ENCODE assay signal across 20 mouse cellular contexts in genomic region chr6:95535191-95535590, GRCm38 (mm10).
"Had no signal": no experiment of that assay in that cellular context is flagged by ENCODE, and none has a peak within 500 bp of the region (broad histone marks: within the 10 kb centered on the region; RNA-seq: fewer than 3 reads in every experiment).

No protein-coding gene starts in this region.

- H3K9me3 ChIP-seq: liver, embryonic 13.5 days; liver, embryonic 15.5 days; megakaryocyte, embryonic 14.5 days; midbrain, embryonic 13.5 days; midbrain, embryonic 15.5 days; neural tube, embryonic 13.5 days; neural tube, embryonic 15.5 days had no signal

- H3K4me3 ChIP-seq: liver, embryonic 13.5 days; liver, embryonic 15.5 days; megakaryocyte, embryonic 14.5 days; midbrain, embryonic 13.5 days; midbrain, embryonic 15.5 days; myocyte; neural tube, embryonic 13.5 days; neural tube, embryonic 15.5 days had no signal

- H3K9ac ChIP-seq: liver, embryonic 13.5 days; liver, embryonic 15.5 days; liver, postnatal 0 days; midbrain, embryonic 13.5 days; midbrain, embryonic 15.5 days; neural tube, embryonic 13.5 days; neural tube, embryonic 15.5 days had no signal

- H3K4me2 ChIP-seq: liver, embryonic 11.5 days; liver, embryonic 13.5 days; liver, embryonic 15.5 days; midbrain, embryonic 11.5 days; midbrain, embryonic 13.5 days; midbrain, embryonic 15.5 days; neural tube, embryonic 13.5 days; neural tube, embryonic 15.5 days had no signal

- H3K36me3 ChIP-seq: liver, embryonic 15.5 days; midbrain, embryonic 13.5 days; midbrain, embryonic 15.5 days; neural tube, embryonic 13.5 days; neural tube, embryonic 15.5 days had no signal

- H3K27ac ChIP-seq: liver, embryonic 13.5 days; liver, embryonic 15.5 days; macrophage; midbrain, embryonic 13.5 days; midbrain, embryonic 15.5 days; neural tube, embryonic 13.5 days; neural tube, embryonic 15.5 days had no signal

- DNase-seq: liver, embryonic 13.5 days; liver, postnatal 0 days; lung, postnatal 10 days; right cerebral cortex, adult 18-20 months; right cerebral cortex, postnatal 25 days; right cerebral cortex, postnatal 4 days; spleen, adult 18-20 months; thymus, adult 18-20 months; thymus, postnatal 14 days; thymus, postnatal 36 days had no signal

- H3K27me3 ChIP-seq: liver, embryonic 13.5 days; liver, embryonic 15.5 days; megakaryocyte, embryonic 14.5 days; midbrain, embryonic 13.5 days; midbrain, embryonic 15.5 days; neural tube, embryonic 13.5 days; neural tube, embryonic 15.5 days had no signal

- ATAC-seq: liver, postnatal 0 days; midbrain, embryonic 13.5 days; midbrain, embryonic 15.5 days had no signal

- H3K4me1 ChIP-seq: liver, embryonic 13.5 days; liver, embryonic 15.5 days; midbrain, embryonic 13.5 days; midbrain, embryonic 15.5 days; neural tube, embryonic 13.5 days; neural tube, embryonic 15.5 days had no signal
